Mouse (Mus musculus) small intestine, adult 2 months (tissue): Measurements from ENCODE around the gene Slf2. TPM values are rescaled to one million over a fixed set of nuclear protein-coding genes. Genes with fewer than 3 reads are reported as not detected.

Experiments
- H3K27ac ChIP-seq: fragments of 200-500 bp; 2 replicates; pipeline ENCODE4 v1.5.1; 2012; ENCODE audit warnings: low read depth, low read length, control low read depth, inconsistent platforms; ENCODE audit not compliant: insufficient read depth
- H3K27me3 ChIP-seq: fragments of 200-500 bp; 2 replicates; pipeline ENCODE4 v1.6.1; 2012; ENCODE audit warnings: mild to moderate bottlenecking, moderate library complexity, low read length, inconsistent platforms; ENCODE audit not compliant: control insufficient read depth, insufficient read depth
- H3K36me3 ChIP-seq: fragments of 200-500 bp; 2 replicates; pipeline ENCODE4 v1.6.1; 2012; ENCODE audit warnings: mild to moderate bottlenecking, low read length, control low read depth, inconsistent platforms; ENCODE audit not compliant: control insufficient read depth, insufficient read depth
- H3K4me1 ChIP-seq: fragments of 200-500 bp; 2 replicates; pipeline ENCODE4 v1.6.1; 2012; ENCODE audit warnings: low read length, inconsistent platforms, mixed read lengths; ENCODE audit not compliant: control insufficient read depth, insufficient read depth, insufficient read length
- H3K4me3 ChIP-seq: fragments of 200-500 bp; 2 replicates; pipeline ENCODE4 v1.5.1; 2012; ENCODE audit warnings: low read depth, mild to moderate bottlenecking, control low read depth, inconsistent platforms, low read length, moderate library complexity
- CTCF ChIP-seq: fragments of 200-500 bp; IDR thresholded peaks from 2 replicates; pipeline ENCODE4 v1.5.1; 2012; ENCODE audit warnings: low read depth, mild to moderate bottlenecking, control low read depth, inconsistent platforms, low read length, moderate library complexity, mixed read lengths; ENCODE audit not compliant: insufficient replicate concordance, insufficient read length; ENCODE audit errors: extremely low read depth
- POLR2A ChIP-seq: fragments of 200-500 bp; IDR thresholded peaks from 2 replicates; pipeline ENCODE4 v1.6.1; 2012; ENCODE audit warnings: low read depth, mild to moderate bottlenecking, control low read depth, inconsistent platforms, low read length, moderate library complexity
- whole genome bisulfite sequencing: fragments of 180-500 bp; shearing (Covaris S2); methylation state at CpG from one replicate; pipeline ENCODE4 v1.1.7; 2018; 5-methylcytosine and 5-hydroxymethylcytosine counted together
- polyA plus RNA-seq: library from polyadenylated mRNA; depleted of rRNA; stranded (reverse); fragments of >200 nt; gene quantifications from 2 replicates; pipeline ENCODE4 v1.2.3, GENCODE M21; 2012

Gene Slf2
- polyA plus RNA-seq, 1 experiment, result 43.9 TPM

GRCm38 (mm10) chr19:45024775-45025174 is 93.8 kb downstream of the Slf2 start:
- no peak for TF ChIP-seq CTCF
- Histone ChIP-seq H3K4me1 (peaks cover 11% of the 10 kb centered on the region), H3K4me3 (no peak overlapping the region), H3K36me3 (peaks cover 31% of the 10 kb centered on the region), H3K27ac (no peak overlapping the region), H3K27me3 (no peaks in the 10 kb centered on the region)
- WGBS, result 88% methylated on average over 20 of the region's 20 CpGs

GRCm38 (mm10) chr19:45025937-45026568 is 95.1 kb downstream of the Slf2 start:
- 94% methylated on average over 37 of the region's 37 CpGs for WGBS
- no peaks in the 10 kb centered on the region for H3K27me3 ChIP-seq

GRCm38 (mm10) chr19:45026958-45027670 is 96.2 kb downstream of the Slf2 start:
- Histone ChIP-seq H3K36me3 (peaks cover 27% of the 10 kb centered on the region), H3K4me1 (peaks cover 20% of the 10 kb centered on the region), H3K27ac (no peak overlapping the region), H3K27me3 (no peaks in the 10 kb centered on the region), H3K4me3 (no peak overlapping the region)
- TF ChIP-seq POLR2A, result no peak
- no peak for TF ChIP-seq CTCF
- WGBS, result 53% methylated on average over 6 of the region's 6 CpGs

More at GRCm38 (mm10) chr19:45025937-45026568, 95.1 kb downstream of the Slf2 start:
- Histone ChIP-seq H3K36me3 (peaks cover 31% of the 10 kb centered on the region), H3K27ac (no peak overlapping the region), H3K4me3 (no peak overlapping the region), H3K4me1 (peaks cover 13% of the 10 kb centered on the region)
- TF ChIP-seq POLR2A, result no peak
- no peak for TF ChIP-seq CTCF

- Histone ChIP-seq H3K27ac (no peak overlapping the region), H3K4me1 (peaks cover 20% of the 10 kb centered on the region), H3K4me3 (no peak overlapping the region), H3K36me3 (peaks cover 24% of the 10 kb centered on the region), H3K27me3 (no peaks in the 10 kb centered on the region)
- TF ChIP-seq POLR2A (no peak), CTCF (no peak)
- 66% methylated on average over 6 of the region's 6 CpGs for WGBS
Observed at GRCm38 (mm10) chr19:45027848-45028247, 96.9 kb downstream of the Slf2 start.

- TF ChIP-seq POLR2A (no peak), CTCF (no peak)
- WGBS, result 80% methylated on average over 19 of the region's 19 CpGs
- peaks cover 20% of the 10 kb centered on the region for H3K36me3 ChIP-seq
- H3K27me3 ChIP-seq, result no peaks in the 10 kb centered on the region
- no peak overlapping the region for H3K4me3 ChIP-seq
- H3K27ac ChIP-seq, result no peak overlapping the region
- peaks cover 20% of the 10 kb centered on the region for H3K4me1 ChIP-seq
Observed at GRCm38 (mm10) chr19:45028746-45029145, 97.8 kb downstream of the Slf2 start.

- TF ChIP-seq POLR2A (no peak), CTCF (no peak)
- Histone ChIP-seq H3K27ac (no peak overlapping the region), H3K4me3 (no peak overlapping the region), H3K4me1 (peaks cover 18% of the 10 kb centered on the region), H3K27me3 (no peaks in the 10 kb centered on the region), H3K36me3 (peaks cover 17% of the 10 kb centered on the region)
- 69% methylated on average over 9 of the region's 9 CpGs for WGBS
Observed at GRCm38 (mm10) chr19:45029571-45029970, 98.6 kb downstream of the Slf2 start.

- Histone ChIP-seq H3K4me1 (peaks cover 18% of the 10 kb centered on the region), H3K27me3 (no peaks in the 10 kb centered on the region), H3K36me3 (peaks cover 14% of the 10 kb centered on the region), H3K27ac (no peak overlapping the region), H3K4me3 (no peak overlapping the region)
- WGBS, result 26% methylated on average over 8 of the region's 8 CpGs
- TF ChIP-seq POLR2A (no peak), CTCF (peak; percentile 86)
Observed at GRCm38 (mm10) chr19:45030111-45030510, 99.2 kb downstream of the Slf2 start.
